Mouse (Mus musculus) embryo, embryonic 10 days (tissue): ENCODE results near the gene Ubac1.

Experiments
- DNase-seq: peaks from one replicate; pipeline ENCODE4 v3.0.0-alpha.2; 2015; ENCODE audit warnings: low spot score

The Ubac1 gene

DNA sequence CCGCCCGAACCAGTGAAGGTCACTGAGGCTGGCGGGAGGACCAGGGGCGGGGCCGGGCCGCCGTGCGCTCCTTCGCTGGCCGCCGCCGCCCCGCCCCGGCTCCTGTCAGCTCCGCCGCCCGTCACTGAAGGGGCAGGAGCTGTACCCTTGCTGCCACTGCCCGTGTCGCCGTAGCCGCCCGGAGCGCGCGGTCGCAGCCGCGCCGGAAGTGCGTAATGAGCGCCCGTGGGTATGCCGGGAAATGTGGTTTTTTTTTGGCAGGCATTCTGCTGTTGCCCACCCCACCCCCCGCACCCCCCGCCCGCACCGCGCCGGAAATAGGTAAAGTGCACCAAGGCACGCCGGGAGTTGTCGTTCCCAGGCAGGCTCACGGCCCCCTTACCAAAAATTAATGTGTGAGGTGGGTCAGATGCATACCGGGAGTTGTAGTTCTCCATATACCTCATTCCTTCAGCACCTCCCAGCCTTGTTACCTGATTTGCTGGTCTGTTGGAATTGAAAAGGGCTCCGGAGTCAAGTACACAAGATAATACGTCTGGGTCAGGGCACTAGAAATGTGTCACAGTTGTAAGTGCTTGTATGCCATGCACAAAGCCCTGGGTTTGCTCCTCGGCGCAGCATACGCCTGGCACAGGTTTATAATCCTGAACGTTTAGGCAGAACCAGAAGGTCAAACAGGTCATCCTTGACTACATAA is at the start of gene Ubac1:
Gene Ubac1 (minus strand): TSS at position 187 of the 697 bp plus-strand sequence.
- peak; percentile 92 for DNase-seq

DNA sequence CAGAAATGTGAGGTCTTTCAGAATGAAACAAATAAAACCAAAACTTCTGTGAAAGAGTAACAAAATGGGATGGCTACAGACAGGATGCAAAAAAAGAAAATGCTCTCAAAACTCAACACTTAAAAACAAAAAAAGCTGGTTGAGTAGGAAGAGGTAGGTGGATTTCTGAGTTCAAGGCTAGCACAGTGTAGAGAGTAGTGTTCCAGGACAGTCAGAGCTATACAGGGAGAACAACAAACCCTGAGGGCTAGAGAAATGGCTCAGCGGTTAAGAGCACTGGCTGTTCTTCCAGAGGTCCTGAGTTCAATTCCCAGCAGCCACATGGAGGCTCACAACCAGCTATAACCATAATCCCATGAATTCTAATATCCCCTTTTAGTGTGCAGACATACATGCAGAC is 47.0 kb upstream of the Ubac1 start:
- DNase-seq, result no peak

DNA sequence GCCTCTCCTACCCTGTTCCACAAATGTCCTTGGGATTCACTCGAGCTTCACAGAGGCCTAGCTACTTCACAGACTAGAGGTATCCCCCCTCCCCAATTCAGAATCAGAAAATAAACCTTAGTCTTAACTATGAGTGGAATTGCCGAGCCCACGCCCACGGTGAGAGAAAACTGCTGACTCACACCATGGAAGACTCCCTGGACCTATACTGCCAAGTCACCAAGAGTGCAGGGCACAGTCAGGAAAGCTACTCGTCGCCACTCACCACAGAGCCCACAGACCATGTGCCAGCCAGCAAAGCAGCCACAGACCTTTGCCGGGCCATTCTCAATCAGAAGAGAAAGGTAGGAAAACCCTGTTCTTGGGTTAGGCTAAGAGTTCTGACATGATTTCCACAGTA is 46.6 kb upstream of the Ubac1 start:
- no peak for DNase-seq

DNA sequence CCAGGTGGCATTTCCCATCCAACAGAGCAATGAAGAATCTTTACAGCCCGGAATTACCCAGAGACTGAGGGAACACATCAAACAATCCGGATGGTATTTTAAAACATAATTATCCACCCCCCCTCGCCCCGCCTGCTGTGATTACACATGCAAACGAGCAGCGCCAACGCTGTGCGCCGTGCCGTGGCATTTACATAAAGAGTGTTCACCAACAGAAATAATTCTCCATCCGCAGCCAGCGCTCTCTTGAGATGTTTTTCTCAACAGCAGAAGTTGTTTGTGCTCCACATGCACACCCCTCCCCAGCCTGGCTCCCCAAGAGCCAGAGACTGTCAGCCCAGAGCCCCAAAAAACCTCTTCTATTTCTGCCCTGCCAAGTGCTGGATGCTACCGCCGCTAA is 45.0 kb upstream of the Ubac1 start:
- DNase-seq, result no peak

DNA sequence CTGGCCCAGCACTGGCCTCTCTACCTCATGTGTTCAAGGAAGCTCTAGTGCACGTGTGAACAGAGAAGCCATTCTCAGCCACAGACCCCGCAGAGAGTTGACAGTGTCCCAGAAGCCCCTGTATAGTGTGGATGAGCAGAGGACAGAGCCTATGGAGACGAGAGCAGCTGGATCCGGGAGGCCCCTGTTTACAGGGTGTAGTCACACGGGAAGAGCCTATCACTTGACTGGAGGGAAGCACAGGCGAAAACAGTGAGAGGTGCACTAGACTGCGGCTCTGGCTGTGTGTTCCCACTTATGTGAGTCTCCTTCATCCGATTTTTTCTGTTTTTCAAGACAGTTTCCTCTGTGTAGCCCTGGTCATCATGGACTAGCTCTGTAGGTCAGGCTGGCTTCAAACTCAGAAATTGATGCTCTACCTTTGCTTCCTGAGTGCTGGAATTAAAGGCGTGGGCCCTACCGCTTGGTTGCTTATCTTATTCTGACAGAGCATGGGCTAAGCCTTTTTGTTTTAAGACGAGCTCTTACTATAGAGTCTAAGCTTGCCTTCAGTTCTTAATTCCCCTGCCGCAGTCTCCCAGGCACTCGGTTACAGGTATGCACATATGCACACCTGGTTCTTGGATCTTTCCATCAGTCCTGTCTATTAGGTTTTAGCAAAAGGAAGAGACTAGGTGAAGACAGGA is 41.3 kb upstream of the Ubac1 start:
- no peak for DNase-seq

DNA sequence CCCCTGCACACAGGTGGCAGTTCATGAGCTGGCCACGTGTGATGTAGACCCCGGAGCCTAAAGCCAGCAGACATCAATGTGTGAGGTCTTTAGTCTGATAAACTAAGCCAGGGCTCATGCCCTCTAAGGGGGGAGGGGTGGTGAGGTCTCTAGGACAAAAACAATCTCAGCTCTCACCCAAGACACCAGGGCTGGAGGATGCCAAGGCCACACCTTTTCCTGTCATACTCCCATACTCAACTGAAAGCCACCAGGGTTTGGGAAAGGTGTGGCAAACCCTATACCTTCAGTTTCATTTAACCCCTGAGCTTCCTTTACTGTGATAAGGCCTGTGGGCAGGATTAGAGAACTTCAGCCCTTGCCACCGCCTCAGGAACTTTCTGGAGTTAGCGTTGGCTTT is 40.7 kb upstream of the Ubac1 start:
- no peak for DNase-seq

DNA sequence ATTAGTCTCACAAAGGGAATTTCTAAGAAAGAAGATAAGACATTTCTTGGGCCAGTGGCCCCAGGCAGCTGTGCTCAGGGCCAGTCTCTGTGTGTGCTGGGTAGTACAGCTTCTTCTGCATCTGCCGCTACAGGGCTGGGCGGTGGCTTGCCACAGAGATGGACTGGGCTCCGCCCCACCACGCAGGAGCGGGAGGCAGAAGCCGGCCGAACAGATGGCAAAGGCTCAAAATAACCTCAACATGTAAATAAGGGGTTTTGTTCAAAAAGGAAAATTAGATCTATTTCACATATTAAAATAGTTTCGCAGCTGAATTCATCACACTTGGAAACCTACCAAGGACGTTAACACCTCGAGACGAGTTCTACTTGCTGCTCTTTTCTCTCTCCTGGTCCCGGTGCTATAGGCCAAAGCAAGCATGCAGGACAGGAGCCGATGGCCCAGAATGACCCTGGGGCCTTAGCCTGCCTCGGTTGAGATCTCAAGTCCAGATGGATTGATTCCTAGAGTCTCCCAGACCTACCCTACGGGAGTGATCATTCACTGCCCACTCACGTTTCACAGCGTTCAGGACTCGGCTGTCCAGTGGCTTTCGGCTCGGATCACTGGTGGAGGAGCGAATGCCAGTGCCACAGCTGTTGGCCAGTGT is 39.6 kb upstream of the Ubac1 start:
- DNase-seq, result no peak

DNA sequence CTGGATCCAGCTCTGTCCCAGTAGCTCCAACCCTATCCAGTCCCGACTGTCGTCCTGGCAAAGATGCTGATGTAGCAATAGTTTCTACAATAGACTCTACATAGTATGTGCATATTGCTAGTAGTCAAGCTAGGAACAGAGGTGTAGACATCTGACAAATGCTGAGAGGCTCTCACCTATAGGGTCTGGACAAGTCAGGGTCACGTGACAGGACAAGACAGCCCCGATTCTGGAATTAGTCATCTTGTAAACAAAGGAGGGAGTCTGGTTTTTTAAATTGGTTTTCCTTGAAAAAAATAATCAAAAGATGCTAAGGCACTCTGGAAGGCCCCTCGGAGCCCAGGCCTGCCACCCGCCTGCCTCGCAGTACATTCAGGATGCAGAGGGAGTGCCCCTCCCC is 35.5 kb upstream of the Ubac1 start:
- no peak for DNase-seq

DNA sequence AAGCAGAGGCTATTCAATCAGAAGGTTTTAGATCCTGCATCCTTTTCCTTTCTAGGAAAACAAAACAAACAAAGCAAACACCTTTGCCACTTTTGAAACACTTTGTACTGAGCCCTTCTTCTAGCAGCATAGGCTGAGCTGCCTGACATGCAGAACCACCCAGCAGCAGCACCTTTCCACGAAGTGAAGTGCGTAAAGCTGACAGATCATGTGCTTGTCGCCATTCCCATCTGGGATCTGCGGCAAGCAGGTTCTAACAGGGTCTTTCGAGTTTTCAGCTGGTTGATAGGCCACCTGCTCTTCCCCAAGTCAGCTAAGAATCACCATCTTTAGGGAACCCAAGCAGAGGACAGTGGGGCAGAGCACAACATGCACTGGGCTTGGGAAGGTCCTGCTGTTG is 34.7 kb upstream of the Ubac1 start:
- DNase-seq, result no peak

DNA sequence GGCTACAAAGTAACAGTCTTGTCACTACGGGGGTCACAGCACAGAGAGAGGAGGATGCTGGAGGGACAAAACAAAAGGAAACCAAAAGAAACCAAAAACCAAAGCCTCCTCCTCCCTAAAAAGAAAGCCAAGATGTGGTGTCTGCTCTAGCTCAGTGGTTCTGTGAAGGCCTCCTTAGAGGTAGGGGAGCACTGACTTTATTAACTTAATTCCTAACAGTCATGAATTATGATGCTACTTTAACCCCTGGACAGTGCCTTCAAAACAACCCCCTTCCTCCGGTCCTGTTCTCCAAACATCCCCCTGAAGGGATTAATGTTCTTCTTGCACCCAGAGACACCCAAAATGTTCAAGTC is 34.2 kb upstream of the Ubac1 start:
- no peak for DNase-seq

DNA sequence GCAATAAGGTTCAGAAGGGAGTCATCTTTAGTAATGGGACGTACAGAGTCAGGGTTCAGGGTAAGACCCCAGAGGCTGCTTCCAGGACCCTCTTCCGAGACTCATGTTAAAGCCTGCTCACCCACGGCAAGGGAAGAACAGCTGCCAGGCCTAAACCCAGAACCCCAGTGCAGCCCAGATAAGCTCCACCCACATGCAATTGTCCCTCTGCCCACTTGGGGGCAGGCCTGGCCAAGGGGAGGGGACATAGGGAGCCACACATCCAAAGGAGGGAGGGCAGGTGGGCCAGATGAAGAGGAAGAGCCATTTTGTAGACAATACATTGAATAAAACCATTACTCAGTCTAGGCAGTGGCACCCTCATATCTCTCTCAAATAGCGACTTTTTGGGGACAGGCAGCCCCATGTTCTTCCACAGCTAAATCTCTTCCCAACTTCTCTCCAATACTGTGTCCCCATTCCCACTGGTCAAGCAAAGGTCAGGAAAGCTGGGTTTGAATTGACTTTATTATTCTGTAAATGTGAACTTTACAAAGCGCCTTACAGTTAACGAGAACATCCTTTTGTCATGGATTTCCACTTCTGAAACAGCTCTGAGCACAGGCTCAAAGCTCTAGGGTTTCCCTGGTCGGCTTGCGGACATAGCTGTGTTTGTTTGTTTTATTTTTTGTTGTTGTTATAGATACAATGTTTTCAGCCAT is 33.6 kb upstream of the Ubac1 start:
- DNase-seq, result peak; percentile 90

DNA sequence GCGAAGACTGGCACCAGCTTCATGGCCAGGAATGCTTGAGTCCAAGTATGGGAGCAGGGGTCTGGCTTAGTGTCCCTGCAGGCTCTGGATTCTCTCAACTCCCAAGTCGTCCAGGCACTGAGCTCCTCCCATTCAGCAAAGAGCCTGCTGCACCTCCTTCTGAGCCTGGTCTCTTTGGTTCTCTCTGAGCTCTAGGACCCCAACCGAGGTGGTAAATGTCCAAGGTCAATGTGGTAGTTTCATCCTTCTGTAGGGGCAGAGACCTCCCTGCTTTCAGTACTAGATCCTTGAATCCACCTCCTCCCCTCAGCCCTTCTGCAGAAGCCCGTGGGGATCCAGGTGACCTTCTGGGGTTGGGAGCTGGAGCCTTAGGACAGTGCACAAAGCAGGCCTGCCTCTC is 31.3 kb upstream of the Ubac1 start:
- DNase-seq, result peak; percentile 34

DNA sequence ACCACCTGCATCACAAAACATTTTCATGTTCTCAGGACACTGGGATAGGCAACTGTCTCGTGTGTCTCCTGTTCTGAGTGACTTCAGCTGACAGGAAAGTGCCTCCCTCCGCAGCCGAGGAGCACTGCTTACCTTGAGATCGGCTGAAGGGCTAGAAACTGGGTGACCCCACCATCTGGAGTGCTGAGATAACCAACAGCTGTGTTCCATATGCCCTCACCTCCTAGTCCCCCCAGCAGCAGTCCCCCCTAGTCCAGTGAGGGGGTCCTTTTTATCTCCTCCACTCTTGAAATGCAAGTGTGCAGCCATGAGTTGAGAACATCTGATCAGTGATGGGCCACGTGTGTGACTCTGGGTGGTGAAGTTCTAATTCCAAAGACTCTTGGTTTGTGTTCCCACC is 27.3 kb upstream of the Ubac1 start:
- no peak for DNase-seq

DNA sequence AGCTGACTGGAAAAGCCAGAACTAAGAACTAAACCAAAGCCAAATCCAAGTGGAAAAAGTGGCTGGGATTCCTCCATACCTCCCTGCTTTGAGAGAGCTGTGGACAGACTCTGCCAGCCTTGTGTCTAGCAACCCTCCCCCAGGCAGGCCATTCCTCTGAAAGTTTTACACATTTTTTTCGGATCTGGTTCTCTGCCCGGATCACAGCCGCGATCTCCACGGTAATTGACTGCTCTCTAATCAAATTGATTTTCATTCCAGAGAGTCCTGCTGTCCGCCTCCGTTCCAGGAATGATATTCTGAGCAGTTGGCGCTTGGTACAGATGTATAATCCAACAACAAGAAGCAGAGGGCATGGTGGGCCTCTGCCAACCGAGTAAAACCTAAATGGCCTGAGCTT is 22.7 kb upstream of the Ubac1 start:
- no peak for DNase-seq

DNA sequence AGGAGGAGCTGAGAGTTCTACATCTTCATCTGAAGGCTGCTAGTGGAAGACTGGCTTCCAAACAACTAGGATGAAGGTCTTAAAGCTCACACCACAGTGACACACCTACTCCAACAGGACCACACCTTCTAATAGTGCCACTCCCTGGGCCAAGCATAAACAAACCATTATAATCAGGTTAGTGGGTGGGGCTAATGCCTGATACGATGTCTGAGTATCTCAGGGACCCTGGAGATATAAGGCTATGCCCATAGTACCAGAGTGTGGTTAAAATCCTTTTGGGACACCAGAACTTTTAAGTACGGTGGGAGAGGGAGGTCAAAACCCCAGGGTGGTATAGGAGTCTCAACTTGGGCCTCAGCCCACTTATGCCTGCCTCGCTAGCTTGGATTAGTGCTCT is 21.1 kb upstream of the Ubac1 start:
- no peak for DNase-seq

DNA sequence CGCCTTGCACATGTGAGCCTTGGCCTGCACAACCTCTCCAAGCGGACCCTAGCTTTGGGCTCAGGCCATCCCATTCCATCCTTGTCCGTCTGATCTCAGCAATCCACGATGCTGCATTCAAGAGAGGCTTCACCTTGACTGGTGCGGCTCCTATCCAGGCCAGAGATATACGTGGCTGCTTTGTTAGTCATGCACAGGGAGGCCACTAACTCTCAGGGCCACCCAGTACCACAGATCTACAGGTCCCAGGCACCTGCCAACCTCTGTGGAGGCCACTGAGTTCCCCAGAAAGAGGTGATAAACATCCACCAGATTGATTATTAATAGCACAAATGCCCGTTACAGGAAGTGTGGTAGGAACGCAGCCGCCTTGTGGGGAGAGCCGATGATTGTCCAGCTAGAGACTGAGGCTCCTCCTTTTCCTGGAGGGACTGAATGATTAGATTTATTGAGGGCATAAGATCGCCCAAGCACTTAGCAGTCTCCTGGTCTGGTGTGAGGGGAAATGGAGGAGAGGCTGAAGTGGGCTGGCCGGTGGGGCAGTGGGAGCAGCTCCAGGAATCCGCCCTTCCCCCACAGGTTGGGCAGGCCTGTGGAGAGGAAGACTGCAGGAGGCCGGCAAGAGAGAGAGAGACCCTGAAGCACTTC is 19.7 kb upstream of the Ubac1 start:
- peak; percentile 39 for DNase-seq

DNA sequence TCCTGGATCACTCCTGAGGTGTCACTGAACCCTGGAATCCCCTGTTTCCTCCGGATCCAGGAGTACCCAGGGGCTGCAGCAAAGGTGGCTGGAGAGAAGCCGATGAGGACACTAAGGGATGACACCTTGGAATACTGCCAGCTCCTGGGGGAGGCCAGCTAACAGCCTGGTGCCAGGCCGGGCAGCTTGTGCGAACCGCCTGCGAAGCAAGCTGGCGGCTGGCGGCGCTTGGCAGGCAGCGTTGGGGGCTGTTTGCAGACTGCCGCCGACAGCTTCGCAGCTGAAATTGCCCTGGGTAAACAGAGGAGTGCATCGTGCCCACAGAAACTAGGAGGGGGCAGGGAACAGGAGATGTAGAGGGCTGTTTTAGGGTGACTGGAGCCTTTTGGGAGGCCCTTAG is 18.4 kb upstream of the Ubac1 start:
- no peak for DNase-seq

DNA sequence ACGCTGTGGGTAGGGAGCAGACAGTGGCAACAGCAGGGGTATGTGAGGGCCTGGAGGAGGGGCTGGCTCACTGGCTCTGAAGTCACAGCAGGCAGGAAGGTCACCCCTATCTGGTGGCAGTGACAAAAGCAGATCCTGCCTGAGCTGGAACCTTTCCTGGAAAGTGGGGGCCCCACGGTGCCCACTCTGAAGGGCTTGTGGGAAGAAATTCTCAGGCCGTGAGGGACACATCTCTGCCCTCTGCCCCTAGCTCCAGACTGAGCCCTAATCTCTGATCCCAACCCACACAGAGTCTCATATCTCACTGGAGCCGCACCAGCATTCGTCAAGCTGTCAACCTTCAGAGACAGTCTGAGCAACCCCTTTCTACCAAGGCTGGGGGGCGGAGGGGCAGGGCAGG is 15.8 kb upstream of the Ubac1 start:
- peak; percentile 12 for DNase-seq

DNA sequence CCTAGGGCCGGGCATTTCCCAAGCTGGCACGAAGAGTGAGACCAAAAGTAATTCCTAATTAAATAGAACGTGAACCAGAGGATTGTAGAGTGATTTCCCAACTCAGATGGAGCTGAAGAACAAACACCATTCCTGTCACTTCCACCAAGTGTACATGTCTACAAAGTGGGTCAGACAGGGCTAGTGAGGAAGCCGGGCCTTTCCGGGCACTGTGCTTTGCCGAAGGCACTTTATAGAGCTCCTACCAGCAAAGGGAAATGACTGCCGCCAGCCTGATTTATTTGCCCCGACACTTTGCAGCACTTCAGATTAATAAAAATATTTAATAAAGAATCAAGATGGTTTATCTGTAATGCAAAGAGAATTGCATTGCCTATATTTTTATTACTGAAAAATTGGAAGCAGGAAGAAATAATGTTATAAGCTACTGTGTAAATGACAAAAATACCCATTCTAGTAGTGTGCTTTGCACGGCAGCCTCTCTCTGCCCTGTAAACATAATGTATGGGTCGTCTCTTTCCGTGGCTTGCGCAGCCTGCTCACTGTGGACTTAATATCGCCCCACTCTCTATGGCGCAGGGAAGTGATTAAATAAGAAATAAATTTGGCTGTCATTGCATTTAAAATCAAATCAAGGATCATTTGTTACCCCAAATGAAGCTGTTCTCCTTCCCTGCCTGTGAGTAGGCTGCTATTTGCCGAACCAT is 12.9 kb upstream of the Ubac1 start:
- no peak for DNase-seq

DNA sequence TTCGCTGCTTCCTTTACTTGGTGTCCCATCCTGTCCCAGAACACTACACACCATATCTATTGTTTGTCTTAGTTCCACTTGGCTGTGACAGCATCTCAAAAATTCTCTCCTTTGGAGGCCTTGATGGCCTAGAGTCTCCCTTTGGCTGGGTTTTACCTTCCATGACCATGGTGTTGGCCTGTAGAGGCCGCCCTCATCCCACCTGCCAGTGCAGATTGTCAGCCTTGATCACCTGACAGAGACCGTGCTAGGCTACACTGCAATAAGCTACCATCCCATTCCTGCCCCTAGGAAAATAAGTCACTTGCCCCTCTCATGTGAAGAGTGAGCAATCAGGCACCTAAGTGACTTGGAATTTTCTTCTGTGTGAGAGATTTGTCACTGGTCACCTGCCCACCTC is 8.7 kb upstream of the Ubac1 start:
- peak; percentile 20 for DNase-seq

DNA sequence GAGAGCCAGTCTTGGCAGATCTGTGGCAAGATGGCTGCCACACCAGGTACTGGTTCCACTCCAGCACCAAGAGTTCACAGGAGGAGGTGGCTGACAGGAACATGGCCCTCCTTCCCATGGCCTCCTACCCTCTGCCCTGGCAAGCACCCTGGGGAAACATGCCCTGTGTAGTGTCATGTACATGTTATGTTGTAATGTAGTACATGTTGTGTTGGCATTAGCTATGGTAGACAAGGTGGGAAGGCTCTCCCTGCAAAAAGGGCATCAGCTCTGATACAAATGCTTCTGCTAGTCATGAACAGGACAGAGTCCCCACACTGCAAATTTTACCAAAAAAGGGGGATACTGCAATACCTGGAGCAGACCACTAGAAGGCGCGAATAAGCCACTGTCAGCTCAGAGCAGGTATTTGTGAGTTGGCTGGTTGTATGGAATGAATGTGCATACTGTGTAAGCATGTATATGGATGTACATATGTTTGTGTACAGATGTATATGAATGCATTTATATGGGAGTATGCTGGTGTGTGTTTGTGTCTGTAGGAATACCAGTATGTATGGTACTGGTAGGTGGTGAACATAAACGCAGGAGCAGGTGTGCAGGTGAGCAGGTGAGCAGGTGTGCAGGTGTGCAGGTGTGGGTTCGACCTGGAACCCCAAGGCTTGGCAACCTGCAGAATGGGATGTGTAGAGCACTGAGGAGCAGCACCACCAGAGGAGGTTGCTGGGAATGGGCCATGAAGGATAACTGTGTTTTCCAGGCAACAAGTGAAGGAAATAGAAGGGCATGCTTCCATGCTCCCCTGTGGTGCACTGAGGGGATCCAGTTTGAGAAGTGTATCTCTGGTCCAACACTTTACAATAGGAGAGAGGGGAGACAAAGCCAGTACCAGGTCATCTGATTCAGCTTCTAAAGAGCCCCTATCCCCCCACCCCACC is 2.9 kb upstream of the Ubac1 start:
- peak; percentile 65 for DNase-seq
